Mouse (Mus musculus): ENCODE results near the gene Hemgn. TPM values are rescaled to one million over a fixed set of nuclear protein-coding genes. Genes with fewer than 3 reads are reported as not detected.

Gene Hemgn
- polyA plus RNA-seq (2012; ENCODE audit: insufficient read depth, insufficient read length, low replicate concordance, missing spikeins): not detected in 2 replicates

- WGBS: 86% methylated on average over 7 of the region's 7 CpGs
- no peak for TF ChIP-seq POLR2A (IDR thresholded peaks at IDR 0.05; ENCODE audit: insufficient read depth, low read depth, low read length)
- TF ChIP-seq CTCF (IDR thresholded peaks at IDR 0.05; ENCODE audit: insufficient read depth, low read depth, low read length): no peak
- H3K4me3 ChIP-seq (ENCODE audit: insufficient read depth, low read depth, low read length): no peak within 1 kb of the TSS
- no peak within 1 kb of the TSS for H3K27ac ChIP-seq (ENCODE audit: insufficient read depth, low read depth, low read length)
- H3K4me1 ChIP-seq (ENCODE audit: control insufficient read depth, insufficient read depth, low read length): no peaks in the 10 kb centered on the region
Observed at GRCm38 (mm10) chr4:46413406-46413805, at the start of gene Hemgn. Gene Hemgn (minus strand): TSS chr4:46413506.

- H3K4me1 ChIP-seq (ENCODE audit: control insufficient read depth, insufficient read depth, low read length): peaks cover 3% of the 10 kb centered on the region; the same call in 1 of the 2 replicates
- H3K27ac ChIP-seq (ENCODE audit: insufficient read depth, low read depth, low read length): no peak overlapping the region
- TF ChIP-seq CTCF (IDR thresholded peaks at IDR 0.05; ENCODE audit: insufficient read depth, low read depth, low read length): no peak
- TF ChIP-seq POLR2A (IDR thresholded peaks at IDR 0.05; ENCODE audit: insufficient read depth, low read depth, low read length): no peak
- no peak overlapping the region for H3K4me3 ChIP-seq (ENCODE audit: insufficient read depth, low read depth, low read length)
- 70% methylated on average over 2 of the region's 2 CpGs for WGBS
Observed at GRCm38 (mm10) chr4:46458411-46458810, 45.1 kb upstream of the Hemgn start.

- Histone ChIP-seq H3K27ac (ENCODE audit: insufficient read depth, low read depth, low read length) (no peak overlapping the region), H3K4me3 (ENCODE audit: insufficient read depth, low read depth, low read length) (no peak overlapping the region), H3K4me1 (ENCODE audit: control insufficient read depth, insufficient read depth, low read length) (peaks cover 9% of the 10 kb centered on the region)
- no peak for TF ChIP-seq POLR2A (IDR thresholded peaks at IDR 0.05; ENCODE audit: insufficient read depth, low read depth, low read length)
- no peak for TF ChIP-seq CTCF (IDR thresholded peaks at IDR 0.05; ENCODE audit: insufficient read depth, low read depth, low read length)
- 88% methylated on average over 3 of the region's 3 CpGs for WGBS
Observed at GRCm38 (mm10) chr4:46457186-46457585, 43.9 kb upstream of the Hemgn start.

- WGBS: 95% methylated on average over 4 of the region's 4 CpGs
- peaks cover 9% of the 10 kb centered on the region for H3K4me1 ChIP-seq (ENCODE audit: control insufficient read depth, insufficient read depth, low read length)
- no peak for TF ChIP-seq POLR2A (IDR thresholded peaks at IDR 0.05; ENCODE audit: insufficient read depth, low read depth, low read length)
- no peak for TF ChIP-seq CTCF (IDR thresholded peaks at IDR 0.05; ENCODE audit: insufficient read depth, low read depth, low read length)
- H3K4me3 ChIP-seq (ENCODE audit: insufficient read depth, low read depth, low read length): no peak overlapping the region
- H3K27ac ChIP-seq (ENCODE audit: insufficient read depth, low read depth, low read length): no peak overlapping the region
Observed at GRCm38 (mm10) chr4:46456762-46457161, 43.5 kb upstream of the Hemgn start.

- TF ChIP-seq POLR2A (IDR thresholded peaks at IDR 0.05; ENCODE audit: insufficient read depth, low read depth, low read length): no peak
- no peak for TF ChIP-seq CTCF (IDR thresholded peaks at IDR 0.05; ENCODE audit: insufficient read depth, low read depth, low read length)
Observed at GRCm38 (mm10) chr4:46454097-46454864, 41.0 kb upstream of the Hemgn start.

GRCm38 (mm10) chr4:46452855-46453719 is 39.8 kb upstream of the Hemgn start:
- no peak overlapping the region for H3K27ac ChIP-seq (ENCODE audit: insufficient read depth, low read depth, low read length)
- H3K4me3 ChIP-seq (ENCODE audit: insufficient read depth, low read depth, low read length): no peak overlapping the region; the same call in 1 of the 2 replicates

More at GRCm38 (mm10) chr4:46454097-46454864, 41.0 kb upstream of the Hemgn start:
- Histone ChIP-seq H3K4me1 (ENCODE audit: control insufficient read depth, insufficient read depth, low read length) (peaks cover 12% of the 10 kb centered on the region), H3K27ac (ENCODE audit: insufficient read depth, low read depth, low read length) (no peak overlapping the region), H3K4me3 (ENCODE audit: insufficient read depth, low read depth, low read length) (no peak overlapping the region)
- WGBS: 67% methylated on average over 5 of the region's 5 CpGs

GRCm38 (mm10) chr4:46452481-46452850 is 39.2 kb upstream of the Hemgn start:
- Histone ChIP-seq H3K27ac (ENCODE audit: insufficient read depth, low read depth, low read length) (peak overlapping the region; percentile 89), H3K4me1 (ENCODE audit: control insufficient read depth, insufficient read depth, low read length) (peaks cover 9% of the 10 kb centered on the region), H3K4me3 (ENCODE audit: insufficient read depth, low read depth, low read length) (peak overlapping the region; percentile 92)
- no peak for TF ChIP-seq CTCF (IDR thresholded peaks at IDR 0.05; ENCODE audit: insufficient read depth, low read depth, low read length)
- no peak for TF ChIP-seq POLR2A (IDR thresholded peaks at IDR 0.05; ENCODE audit: insufficient read depth, low read depth, low read length)
- WGBS: 1% methylated on average over 19 of the region's 19 CpGs

More at GRCm38 (mm10) chr4:46452855-46453719, 39.8 kb upstream of the Hemgn start:
- 55% methylated on average over 13 of the region's 13 CpGs for WGBS
- TF ChIP-seq CTCF (IDR thresholded peaks at IDR 0.05; ENCODE audit: insufficient read depth, low read depth, low read length) (no peak), POLR2A (IDR thresholded peaks at IDR 0.05; ENCODE audit: insufficient read depth, low read depth, low read length) (no peak)
- H3K4me1 ChIP-seq (ENCODE audit: control insufficient read depth, insufficient read depth, low read length): peaks cover 10% of the 10 kb centered on the region

- peak; percentile 42; the same call in 1 of the 2 replicates for TF ChIP-seq POLR2A (IDR thresholded peaks at IDR 0.05; ENCODE audit: insufficient read depth, low read depth, low read length)
- TF ChIP-seq CTCF (IDR thresholded peaks at IDR 0.05; ENCODE audit: insufficient read depth, low read depth, low read length): no peak
- WGBS: under 1% methylated on average over 98 of the region's 111 CpGs
- Histone ChIP-seq H3K27ac (ENCODE audit: insufficient read depth, low read depth, low read length) (peak overlapping the region; percentile 89), H3K4me1 (ENCODE audit: control insufficient read depth, insufficient read depth, low read length) (peaks cover 9% of the 10 kb centered on the region), H3K4me3 (ENCODE audit: insufficient read depth, low read depth, low read length) (peak overlapping the region; percentile 92)
Observed at GRCm38 (mm10) chr4:46451758-46452480, 38.6 kb upstream of the Hemgn start.
